Mouse (Mus musculus): ENCODE data around the gene Ube2ql1.

DNA sequence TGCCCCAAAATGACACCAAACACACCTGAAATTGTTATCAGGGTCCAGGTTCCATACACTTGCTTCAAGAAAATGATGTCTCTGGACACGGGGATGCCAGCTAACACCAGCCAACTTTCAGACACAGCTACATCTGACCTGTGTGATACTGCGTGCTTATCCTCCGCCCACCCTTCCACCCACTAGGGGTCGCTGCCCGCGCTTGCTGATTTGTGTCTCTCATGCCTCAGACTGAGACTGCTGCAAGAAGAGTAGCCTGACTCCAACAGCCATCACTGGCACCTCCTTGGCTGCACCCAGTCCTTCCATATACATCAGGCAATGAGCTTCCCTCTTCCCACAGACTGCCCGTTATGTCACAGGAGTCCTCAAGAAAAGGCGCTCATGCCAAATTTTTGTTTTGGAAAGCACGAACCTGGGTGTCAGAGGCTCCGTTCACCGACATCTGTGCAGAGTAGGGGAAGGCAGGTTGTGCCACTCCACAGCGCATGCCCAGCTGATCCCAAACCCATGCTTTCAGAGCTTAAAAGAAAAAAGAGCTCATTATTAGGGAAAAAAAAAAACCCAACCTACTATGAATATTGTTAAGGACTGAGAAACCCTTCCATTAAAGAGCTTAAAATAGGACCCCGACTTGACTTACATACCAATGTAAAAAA is 43.2 kb downstream of the Ube2ql1 start:
- TF ChIP-seq FLI1 (IDR thresholded peaks at IDR 0.05; ENCODE audit: low read length) = no peak
- no peak for TF ChIP-seq GATA1 (IDR thresholded peaks at IDR 0.05; ENCODE audit: borderline replicate concordance, low read length)
